Mouse (Mus musculus) lung, adult 18-20 months (tissue): ENCODE data around the gene Ell.
A peak's percentile ranks its signal among the peaks of the same experiment; 100 is the strongest.

Experiments used
- DNase-seq, 2 experiments: peaks; one replicate each; pipeline ENCODE4 v3.0.0; 2022; ENCODE audit warnings: mixed read lengths in 2 of 2

The Ell gene

DNA sequence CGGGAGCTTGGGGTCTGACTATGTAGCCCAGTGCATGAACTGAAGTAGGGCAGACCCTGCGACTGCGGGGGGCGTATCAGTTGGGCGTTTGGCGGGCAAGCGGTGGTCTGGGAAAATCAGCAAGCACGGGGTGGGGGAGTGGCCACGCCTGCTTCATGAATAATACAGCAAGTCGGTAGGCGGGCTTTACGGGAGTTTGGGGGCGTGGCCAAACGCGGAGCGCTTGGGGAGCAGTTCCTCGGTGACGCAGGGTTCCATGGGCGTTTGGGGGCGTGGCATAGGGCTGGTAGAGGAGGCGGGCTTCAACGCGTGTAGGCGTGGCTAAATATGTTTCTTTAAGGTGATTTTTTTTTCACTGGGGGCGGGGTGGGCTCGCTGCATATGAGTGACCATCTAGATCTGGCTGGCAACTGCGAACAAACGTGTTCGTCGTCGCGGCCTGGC, 602 bp upstream of the Ell start:
- peak; percentile 99 to 100 for DNase-seq

DNA sequence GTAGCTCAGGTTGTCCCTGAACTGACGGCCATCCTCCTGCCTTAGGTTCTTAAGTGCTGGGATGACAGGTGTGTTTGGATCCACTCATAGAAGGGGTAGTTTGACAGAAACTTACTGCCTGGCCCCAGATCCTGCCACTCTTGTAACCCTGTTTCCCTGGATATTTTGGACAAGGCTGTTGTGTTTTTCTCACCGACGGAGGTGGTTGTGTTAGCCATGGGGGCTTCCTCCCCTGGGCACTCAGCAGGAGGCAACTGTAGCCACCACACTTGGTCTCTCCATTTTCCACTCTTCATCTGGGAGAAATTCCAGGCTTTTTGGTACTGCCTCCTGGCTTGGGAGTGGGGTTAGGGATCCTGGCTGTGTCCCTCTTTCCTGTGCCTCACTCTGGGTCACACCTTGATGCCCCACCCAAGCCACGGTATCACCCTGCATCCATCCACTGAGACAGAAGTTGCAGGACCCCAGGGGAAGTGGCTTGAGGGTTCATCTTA, 803 bp downstream of the Ell start:
- DNase-seq = no peak

DNA sequence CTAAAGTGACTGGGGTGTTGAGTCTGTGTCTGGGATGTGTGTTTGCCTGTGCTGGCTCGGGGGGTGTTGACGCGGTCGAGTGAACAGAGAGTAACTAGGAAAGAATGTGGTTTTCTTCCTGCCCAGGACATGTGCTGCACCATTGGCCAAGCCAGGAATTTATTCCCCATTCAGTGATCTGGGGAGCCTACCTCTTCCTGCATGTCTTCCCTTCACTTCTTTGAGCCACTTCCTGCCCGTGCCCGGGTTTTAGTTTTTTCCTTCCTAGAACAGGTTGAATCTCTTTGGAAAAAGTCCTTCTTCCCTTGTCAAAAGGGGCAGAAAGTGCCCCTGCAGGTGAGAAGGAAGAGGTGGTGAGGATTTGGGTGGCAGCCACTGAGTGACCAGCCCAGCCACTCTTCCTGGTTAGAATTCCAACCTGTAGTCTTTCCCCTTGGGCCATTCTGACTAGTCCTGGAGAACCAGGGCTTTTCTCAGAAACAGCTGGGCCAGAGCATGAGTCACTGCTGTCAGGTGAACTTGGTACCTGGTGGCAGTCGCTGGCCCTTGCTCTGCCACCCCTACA, 1.3 kb downstream of the Ell start:
- peak; percentile 39 to 55 for DNase-seq

DNA sequence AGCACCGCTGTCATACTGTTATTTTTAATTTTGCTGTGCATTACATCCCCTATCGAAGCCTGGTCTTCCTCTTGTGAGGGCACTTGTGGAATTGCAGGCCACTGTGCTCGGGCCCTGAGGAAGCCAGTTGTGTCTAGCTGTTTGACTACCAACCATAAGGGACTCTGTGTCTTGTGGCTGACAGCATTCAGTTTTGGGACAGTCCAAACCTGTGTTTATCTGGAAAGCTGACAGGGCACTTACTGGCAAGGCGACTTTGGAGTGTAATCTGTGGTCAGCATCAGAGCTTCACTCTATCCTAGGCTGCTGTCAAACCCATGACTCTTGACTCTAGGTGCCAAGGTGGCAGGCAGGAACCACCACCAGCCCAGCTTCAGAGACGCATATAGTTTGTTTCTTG, 1.8 kb downstream of the Ell start:
- DNase-seq = no peak

DNA sequence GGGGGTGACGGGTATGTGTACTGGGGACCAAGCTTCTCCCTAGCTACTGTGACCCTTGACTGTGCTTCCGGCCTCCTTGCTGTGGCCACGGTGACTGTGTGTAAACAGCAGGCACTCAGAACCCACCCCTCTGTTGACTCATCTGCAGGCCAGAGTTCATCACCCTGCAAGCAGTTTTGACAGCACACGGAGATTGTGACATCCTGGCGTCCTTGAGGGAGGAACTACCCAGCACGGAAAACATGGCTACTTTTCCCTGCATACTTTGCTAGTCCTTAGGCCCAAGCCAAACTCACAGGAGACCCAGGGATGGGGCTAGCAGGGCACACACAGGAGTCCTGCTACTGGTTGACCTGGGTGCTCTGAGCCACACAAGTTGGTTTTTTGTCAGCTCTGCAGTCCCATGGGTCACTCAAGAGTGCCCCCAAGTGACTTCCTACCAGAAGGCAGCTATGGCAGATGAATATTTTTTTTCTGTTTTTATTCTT, 5.0 kb downstream of the Ell start:
- DNase-seq = peak; percentile 84 to 89

DNA sequence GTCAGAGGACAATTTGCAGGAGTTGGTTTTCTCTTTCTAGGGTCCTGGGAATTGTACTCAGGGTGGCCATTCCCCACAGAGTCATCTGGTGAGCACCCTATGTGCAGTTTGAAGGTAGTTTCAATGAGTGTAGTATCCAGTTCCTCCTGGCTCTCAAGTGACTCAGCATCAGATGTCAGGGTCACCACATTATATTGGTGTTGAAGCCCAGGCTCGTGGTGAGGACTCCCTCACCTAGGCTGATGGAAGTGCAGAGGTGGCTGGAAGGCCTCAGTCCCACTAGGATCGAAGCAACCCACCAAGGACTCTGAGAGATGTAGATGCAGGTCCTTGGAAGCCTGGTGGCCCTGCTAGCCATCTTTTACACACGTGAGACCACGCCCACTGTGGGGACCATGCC, 7.2 kb downstream of the Ell start:
- DNase-seq = peak in 1 of 2 experiments; percentile 35

DNA sequence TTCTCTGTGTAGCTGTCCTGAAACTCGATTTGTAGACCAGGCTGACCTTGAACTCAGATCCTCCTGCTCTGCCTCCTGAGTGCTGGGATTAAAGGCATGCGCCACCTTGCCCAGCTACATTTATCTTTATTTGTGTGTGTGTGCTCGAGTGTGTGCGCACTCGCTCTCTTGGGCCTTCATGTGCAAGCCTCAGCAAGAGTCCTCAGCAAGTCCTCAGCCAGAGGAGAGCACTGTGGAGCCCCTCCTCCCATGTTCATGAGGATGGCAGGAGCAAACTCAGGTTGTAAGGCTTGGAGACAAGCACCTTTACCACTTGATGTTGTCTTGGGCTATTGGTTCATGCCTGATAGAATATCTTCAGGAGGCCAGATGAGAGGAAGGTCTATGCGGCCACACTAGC, 8.5 kb downstream of the Ell start:
- peak; percentile 57 to 71 for DNase-seq

DNA sequence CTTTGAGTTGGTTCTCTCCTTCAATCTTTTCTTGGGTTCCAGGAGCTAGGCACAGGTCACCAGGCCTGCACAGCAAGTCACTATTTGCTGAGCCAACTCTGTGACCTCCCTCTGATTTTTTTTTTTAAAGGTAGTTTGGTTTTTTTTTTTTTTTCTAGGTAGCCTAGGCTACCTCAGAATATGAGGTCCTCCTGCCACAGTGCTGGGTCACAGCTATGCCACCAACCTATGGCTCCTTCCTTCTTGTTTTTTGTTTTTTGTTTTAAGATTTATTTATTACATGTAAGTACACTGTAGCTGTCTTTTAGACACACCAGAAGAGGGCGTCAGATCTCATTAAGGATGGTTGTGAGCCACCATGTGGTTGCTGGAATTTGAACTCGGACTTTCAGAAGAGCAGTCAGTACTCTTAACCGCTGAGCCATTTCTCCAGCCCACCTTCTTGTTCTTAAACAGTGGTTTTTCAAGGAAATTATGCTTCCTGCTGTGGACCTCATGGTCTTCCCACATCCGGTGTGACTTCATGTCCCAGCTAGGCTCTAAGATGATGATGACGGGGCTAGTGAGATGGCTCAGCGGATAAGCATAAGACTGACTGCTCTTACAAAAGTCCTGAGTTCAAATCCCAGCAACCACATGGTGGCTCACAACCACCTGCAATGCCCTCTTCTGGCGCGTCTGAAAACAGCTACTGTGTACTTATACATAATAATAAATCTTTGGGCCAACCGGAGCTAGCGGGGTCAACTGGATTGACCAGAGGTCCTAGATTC, 10.3 kb downstream of the Ell start:
- DNase-seq = peak; percentile 29 to 42

DNA sequence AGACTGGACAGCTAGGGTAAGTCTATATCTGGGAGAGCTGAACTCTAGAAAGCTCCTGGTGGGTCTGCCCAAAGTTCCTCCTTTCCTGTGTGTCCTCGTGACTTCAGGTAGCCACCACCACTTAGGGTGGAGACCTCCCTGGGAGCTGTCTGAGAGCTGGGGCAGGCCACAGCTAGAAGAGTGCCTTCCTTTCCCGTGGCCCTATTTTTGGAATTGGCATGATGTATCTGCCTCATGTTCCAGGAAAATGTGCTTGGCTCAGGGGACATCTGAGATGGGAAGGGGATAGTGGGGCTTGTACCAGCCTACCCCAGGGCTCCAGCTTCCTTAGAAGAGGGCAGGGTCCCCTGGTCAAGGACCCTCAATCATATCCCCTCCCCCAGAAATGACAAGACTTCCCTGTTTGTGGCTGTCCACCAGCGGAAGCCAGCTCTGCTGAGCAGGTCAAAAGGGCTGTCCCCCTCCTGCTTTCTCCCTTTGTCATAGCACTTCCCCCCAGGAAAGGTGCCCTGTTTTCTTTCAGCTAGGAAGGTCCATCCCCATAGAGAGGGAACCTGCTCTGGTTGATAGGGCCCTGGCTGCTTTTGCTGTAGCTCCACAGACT, 12.4 kb downstream of the Ell start:
- no peak for DNase-seq

DNA sequence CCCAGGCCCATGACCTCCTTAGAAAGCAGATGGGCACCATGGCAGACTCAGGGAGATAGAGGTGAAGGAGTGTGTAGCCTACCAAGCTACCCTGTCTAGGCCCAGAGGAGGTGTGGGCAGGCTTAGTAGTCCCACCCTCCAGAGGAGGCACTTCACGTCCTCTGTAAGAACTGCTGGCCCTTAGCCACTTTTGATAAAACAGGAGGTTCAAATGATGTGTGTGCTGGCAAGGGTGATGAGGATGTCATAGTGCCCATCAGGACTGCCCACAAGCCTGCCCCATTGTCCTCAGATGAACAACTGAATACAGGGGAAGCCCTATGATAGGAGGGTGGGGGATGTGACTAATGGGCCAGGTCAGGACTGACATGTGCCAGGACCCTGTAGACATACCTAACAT, 13.6 kb downstream of the Ell start:
- peak; percentile 24 to 60 for DNase-seq

DNA sequence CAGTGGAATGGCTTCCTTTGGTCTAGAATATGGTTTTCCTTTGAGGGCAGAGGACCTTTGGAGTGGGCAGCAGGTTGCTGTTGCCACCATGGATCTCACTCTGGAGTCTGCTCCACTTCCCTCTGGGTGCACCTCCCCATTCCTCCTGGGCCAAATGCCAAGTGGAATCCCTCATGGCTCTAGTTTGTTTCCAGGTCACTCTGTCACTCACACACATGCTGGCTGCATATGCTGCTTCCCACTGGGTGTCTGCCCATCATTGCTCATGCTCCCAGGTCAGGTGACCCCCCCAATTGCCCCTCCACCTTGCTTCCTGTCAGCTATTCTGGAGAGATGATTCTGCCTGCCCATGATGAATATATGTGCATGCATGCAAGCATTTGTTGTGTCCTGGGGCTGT, 14.5 kb downstream of the Ell start:
- peak; percentile 49 to 60 for DNase-seq

DNA sequence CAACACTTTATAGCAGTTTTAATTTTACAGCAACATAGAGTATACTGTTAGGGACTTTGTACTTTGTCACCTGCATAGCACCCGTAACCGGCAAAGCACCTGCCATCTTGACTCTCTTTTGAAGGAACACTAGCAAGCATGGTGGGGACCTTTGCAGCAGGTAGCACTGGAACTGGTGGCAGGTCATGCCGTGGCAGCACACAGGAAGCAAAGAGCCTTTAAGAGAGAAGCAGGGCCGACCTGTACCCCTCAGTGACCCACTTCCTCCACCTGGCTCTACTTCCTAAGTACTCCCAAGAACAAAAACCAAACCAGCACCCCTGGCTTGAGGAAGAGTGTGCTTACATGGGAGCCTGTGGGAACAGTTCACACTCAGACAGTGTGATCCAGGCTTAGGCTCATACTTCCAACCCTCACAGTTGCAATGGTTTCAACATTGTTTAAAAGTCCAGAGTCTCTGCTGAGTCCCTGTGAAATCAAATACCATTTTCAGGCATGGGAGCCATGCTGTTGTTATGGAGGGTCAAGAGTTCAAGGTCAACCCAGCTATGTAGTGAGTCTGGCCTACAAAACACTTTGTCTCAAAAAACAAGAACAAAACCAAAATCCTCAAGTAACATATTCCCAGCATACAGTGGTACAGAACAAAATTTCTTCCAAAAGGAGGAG, 16.0 kb downstream of the Ell start:
- DNase-seq = no peak

DNA sequence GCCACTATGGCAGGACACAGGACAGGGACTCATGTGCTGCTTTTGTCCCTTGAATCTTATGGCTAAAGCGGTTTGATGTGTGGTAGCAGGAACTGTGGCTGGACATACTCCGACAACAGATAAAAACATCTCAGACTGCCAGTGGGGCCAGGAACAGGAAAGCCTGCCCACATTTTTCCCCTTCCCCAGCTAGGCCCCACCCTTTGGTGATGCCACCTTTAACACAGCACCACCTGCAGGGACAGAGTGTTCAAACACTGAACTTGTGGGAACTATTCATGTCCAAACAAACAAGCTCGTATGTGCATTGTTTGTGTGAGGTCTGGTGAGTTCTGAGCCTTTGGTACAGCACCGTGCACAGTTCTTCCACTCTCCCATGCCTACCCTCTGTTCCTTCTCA, 19.1 kb downstream of the Ell start:
- DNase-seq = peak in 1 of 2 experiments; percentile 55

DNA sequence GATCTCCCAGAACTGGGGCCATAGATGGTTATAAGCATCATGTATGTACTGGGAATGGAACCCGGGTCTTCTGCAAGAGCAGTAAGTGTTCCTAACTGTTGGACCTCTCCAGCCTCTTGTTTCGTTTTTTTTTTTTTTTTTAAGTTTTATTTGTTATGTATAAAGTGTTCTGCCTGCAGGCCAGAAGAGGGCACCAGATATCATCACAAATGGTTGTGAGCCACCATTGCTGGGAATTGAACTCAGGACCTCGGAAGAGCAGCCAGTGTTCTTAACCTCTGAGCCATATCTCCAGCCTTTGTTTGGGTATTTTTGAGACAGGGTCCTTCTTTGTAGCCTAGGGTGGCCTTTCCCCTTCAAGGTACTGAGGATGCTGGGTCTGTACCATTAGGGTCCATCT, 19.7 kb downstream of the Ell start:
- DNase-seq = no peak

DNA sequence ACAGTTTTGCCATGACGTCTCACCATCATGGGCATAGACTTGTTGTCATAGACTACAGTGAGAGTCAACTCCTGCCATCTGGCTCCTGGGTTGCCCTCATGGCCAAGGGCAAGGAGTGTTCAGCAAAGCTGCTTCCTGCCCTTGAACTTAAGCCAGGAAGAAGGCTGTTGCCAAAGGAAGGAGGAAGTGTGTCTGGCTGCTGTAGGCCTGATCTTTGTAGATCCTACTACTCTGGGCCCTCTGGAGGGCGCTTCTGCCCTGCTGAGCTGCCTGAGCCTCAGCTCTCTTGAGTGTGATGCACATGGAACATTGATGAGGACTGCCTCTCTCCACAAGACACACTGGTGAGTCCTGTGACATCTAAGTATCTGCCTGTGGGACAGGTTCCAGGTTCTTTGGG, 20.8 kb downstream of the Ell start:
- DNase-seq = peak; percentile 75 to 83

DNA sequence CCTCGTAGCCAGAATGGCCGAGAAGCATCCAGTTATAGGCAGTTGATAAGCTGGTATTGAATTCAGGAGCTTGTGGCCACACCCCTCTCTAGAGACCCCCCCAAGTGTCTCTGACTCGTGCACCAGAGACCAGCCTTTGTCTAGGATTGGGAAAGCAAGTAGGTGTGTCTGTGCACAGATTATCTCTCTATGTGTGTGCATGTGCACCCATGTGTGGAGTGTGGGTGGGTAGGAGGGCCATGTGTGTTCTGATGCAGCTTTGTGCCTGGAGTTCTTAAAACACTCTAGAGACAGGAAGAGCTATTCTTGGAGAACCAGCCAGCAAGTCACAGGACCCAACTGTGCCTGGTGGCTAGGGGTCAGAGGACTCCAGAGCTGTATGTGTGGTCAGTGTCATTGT, 21.3 kb downstream of the Ell start:
- DNase-seq = no peak

DNA sequence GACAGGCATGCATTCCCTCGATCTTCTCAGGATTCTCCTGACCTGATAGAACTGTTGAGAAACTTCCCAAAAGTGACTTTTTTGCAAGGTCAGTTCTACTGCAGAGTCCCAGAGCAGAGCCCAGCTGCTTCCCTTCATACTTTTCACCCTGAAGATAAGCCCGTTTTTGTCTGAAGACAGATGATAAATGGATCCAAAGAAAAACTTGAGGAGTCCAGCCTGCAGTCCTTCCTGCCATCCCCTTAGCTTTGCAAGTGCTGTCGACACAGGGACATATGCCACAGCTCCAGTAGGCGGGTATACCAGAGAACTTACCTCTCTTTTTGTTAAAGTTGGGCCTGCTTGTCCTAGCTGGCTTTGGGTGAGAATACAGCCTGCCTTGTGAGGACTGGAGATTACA, 22.1 kb downstream of the Ell start:
- DNase-seq = no peak

DNA sequence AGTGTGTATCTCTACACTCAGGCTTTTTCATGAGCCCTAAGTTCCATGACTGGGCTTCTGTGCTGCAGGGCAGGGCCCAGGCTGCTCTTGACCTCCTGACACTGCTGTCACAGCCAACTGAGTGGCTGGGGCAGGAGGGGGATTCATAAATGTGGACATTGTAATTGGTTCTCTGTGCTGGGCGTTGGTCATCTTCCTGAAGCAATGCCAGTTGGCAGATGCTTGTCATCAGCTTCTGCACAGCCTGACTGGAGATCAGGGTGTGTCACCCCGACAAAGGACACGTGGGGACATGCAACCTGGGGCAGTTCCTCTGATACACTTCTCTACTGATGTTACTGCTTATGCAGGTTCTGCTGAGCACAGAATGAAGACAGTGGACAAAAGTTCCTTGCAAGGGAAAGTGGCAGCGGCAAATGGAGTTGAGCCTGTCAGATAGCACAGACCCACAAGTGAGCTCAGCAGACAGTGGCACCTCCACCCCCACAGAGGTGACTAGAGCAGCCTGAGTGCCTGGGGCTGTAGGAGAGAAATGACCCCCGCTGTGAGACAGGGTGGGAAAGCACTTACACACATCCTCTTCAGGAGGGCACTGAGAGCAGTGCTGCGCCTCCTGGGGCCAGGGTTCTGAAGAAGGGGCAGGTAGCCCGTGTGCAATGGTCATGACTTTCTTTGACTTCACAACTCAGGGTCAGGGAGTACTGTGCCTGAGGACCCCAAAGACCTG, 22.7 kb downstream of the Ell start:
- DNase-seq = peak; percentile 77 to 87

DNA sequence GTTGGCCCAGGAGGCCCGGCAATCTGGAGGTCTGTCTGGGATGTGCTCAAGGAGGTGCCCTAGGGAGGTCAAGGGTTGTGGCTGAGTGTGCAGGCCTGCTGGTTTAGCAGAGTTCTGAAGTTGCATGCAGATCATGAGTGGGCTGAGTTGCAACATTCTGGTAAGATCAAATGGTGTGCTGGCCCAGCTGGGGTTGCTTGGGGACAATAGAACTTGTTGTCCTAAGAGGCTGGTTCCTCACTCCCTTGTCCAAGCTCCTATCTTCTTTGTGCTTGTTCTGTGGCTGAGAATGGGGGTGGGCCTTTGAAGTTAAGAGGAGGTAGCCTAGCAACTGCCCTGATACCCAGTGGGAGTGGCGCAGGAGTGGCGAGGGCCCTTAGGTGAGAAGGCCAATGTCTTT, 23.5 kb downstream of the Ell start:
- peak; percentile 86 to 91 for DNase-seq

DNA sequence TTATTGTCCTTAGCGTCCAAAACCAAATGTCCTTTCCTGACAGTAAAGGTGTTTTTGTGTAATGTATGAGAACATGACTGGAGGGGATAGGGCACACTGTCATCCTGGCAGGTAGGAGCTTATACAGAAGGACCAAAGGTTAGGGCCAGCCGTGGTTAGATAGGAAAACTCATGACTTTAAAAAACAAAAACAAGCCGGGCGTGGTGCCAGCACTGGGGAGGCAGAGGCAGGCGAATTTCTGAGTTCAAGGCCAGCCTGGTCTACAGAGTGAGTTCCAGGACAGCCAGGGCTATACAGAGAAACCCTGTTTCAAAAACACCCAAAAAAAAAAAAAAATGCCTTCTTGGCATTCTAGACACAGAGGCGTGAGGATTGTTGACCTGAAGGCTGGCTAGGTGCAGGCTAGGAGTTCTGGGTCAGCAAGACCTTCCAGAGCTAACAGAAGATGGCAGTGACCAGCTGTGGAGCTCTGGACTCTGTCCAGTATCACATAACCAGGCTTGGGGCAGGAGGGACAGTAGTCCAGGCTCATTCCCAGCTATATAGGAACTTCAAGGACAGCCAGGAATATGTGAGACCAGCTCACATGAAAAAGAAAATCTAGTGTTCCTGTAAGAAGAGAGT, 24.6 kb downstream of the Ell start:
- DNase-seq = no peak

DNA sequence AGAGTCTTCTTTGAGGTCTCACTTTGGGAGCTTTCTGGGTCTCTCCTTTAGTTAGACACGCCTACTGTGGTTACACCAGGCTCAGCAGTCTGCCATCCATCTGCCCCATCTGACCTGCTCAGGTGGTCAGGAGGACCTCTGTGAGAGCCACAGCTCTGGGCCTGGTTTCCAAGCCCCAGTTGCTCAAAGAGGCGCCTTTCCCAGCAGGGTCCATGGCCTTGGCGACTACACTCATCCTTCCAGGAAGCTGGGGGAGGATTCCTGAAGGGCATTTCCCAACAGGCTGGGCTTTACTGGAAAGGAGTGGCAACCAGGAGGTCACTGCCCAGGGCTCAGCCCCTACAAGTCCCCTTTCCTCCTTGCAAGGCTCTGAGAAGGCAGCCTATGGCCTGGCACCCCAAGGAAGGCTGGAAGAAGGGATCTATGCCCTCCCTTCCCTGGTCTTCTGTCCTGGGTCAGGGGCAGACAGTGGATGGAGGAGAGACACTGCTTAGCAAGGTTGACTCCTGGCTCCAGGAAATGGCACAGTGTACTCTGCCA, 25.5 kb downstream of the Ell start:
- peak; percentile 48 to 67 for DNase-seq

DNA sequence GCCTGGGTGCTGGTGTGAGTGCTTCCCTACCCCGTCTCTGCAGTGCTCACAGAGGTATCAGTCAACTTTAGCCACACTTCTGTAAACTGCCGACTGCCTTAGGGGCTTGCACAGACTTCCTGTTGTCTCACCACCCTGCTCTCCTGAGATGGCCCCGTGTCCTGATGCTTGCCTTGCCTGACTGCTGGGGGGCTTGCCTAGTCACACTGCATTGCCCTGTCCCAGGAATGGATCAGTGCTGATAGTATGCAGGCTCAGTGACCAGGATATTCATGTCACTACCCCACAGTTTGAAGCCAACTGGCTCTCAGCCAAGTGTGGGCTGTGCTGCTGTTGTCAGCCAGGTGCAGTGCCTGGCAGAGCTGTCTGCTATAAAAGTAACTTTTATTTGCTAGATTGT, 26.3 kb downstream of the Ell start:
- peak; percentile 34 to 56 for DNase-seq
